Mouse (Mus musculus): ENCODE measurements around the gene Dync2li1. TPM values are rescaled to one million over a fixed set of nuclear protein-coding genes. Genes with fewer than 3 reads are reported as not detected.

Dync2li1 gene
- polyA plus RNA-seq, 1 experiment from 2014 or later = 173 TPM

GRCm38 (mm10) chr17:84642324-84642723, 16.0 kb downstream of the Dync2li1 start:
- CTCF ChIA-PET = interaction anchor here (0.8 to 2.2 kb wide), 8 partner anchors 9 to 131 kb away, joined by 3 to 11 read pairs (median 6); partner anchors contain the start of gene Plekhh2
- no peaks in the 10 kb centered on the region for H3K27me3 ChIP-seq
- POLR2A ChIA-PET = interaction anchor here (0.6 kb wide), 1 partner anchor 149 kb away, joined by 5 read pairs; no protein-coding TSS in a partner anchor
- ATAC-seq (no peak), DNase-seq (ENCODE audit: low read depth, low spot score) (no peak)
- no peak for TF ChIP-seq CTCF (IDR thresholded peaks at IDR 0.05)
- in situ Hi-C loops (cut with MboI; ENCODE audit: low pct_unique_long_range_greater_than_20kb) = no loop called here

- no peaks in the 10 kb centered on the region for H3K27me3 ChIP-seq
- in situ Hi-C loops (cut with MboI; ENCODE audit: low pct_unique_long_range_greater_than_20kb) = no loop called here
- CTCF ChIA-PET = no interaction called here
- TF ChIP-seq CTCF (IDR thresholded peaks at IDR 0.05) = no peak
- POLR2A ChIA-PET = no interaction called here
- DNase-seq (ENCODE audit: low read depth, low spot score) (no peak), ATAC-seq (no peak)
Observed at GRCm38 (mm10) chr17:84644292-84645050, 18.2 kb downstream of the Dync2li1 start.

DNA sequence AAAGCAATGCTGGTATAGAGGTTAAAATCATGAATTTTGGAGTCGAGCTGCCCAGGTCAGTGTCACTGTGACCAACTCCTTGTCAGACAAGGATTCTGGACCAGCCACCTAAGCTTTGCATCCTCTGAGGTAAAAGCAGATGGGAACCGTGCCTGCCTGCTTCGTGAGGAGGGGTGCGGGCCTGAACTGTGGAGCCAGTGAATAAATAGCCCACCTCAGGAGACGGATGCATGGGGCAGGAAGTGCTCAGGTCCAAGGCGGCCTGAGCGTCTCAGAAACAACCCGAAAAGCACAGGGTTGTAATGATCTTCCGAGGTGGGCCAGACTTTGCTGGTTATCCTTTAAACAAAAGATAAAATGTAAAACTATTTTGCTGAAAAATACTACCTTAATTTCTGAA, 18.8 kb downstream of the Dync2li1 start:
- CTCF ChIA-PET = no interaction called here
- DNase-seq (ENCODE audit: low read depth, low spot score) = no peak
- POLR2A ChIA-PET = interaction anchor here (0.8 kb wide), 1 partner anchor 16 kb away, joined by 3 read pairs; no protein-coding TSS in a partner anchor
- no peaks in the 10 kb centered on the region for H3K27me3 ChIP-seq
- in situ Hi-C loops (cut with MboI; ENCODE audit: low pct_unique_long_range_greater_than_20kb) = no loop called here
- no peak for ATAC-seq
- TF ChIP-seq CTCF (IDR thresholded peaks at IDR 0.05) = no peak

GRCm38 (mm10) chr17:84645894-84646293, 19.6 kb downstream of the Dync2li1 start:
- no peaks in the 10 kb centered on the region for H3K27me3 ChIP-seq
- ChIA-PET POLR2A (interaction anchor here (0.8 kb wide), 1 partner anchor 15 kb away, joined by 3 read pairs; no protein-coding TSS in a partner anchor), CTCF (no interaction called here)
- no peak for TF ChIP-seq CTCF (IDR thresholded peaks at IDR 0.05)
- in situ Hi-C loops (cut with MboI; ENCODE audit: low pct_unique_long_range_greater_than_20kb) = no loop called here
- DNase-seq (ENCODE audit: low read depth, low spot score) = no peak
- no peak for ATAC-seq

GRCm38 (mm10) chr17:84646477-84646876, 20.2 kb downstream of the Dync2li1 start:
- ATAC-seq (no peak), DNase-seq (ENCODE audit: low read depth, low spot score) (no peak)
- ChIA-PET CTCF (interaction anchor here (1.0 to 1.2 kb wide), 3 partner anchors 8 to 50 kb away, joined by 3 read pairs; no protein-coding TSS in a partner anchor), POLR2A (no interaction called here)
- in situ Hi-C loops (cut with MboI; ENCODE audit: low pct_unique_long_range_greater_than_20kb) = no loop called here
- H3K27me3 ChIP-seq = no peaks in the 10 kb centered on the region
- TF ChIP-seq CTCF (IDR thresholded peaks at IDR 0.05) = no peak

- DNase-seq (ENCODE audit: low read depth, low spot score) = no peak
- in situ Hi-C loops (cut with MboI; ENCODE audit: low pct_unique_long_range_greater_than_20kb) = no loop called here
- ATAC-seq = no peak
- H3K27me3 ChIP-seq = no peaks in the 10 kb centered on the region
- ChIA-PET CTCF (interaction anchor here (1.0 to 1.2 kb wide), 3 partner anchors 10 to 48 kb away, joined by 3 read pairs; no protein-coding TSS in a partner anchor), POLR2A (no interaction called here)
- TF ChIP-seq CTCF (IDR thresholded peaks at IDR 0.05) = no peak
Observed at GRCm38 (mm10) chr17:84647630-84648029, 21.3 kb downstream of the Dync2li1 start.

DNA sequence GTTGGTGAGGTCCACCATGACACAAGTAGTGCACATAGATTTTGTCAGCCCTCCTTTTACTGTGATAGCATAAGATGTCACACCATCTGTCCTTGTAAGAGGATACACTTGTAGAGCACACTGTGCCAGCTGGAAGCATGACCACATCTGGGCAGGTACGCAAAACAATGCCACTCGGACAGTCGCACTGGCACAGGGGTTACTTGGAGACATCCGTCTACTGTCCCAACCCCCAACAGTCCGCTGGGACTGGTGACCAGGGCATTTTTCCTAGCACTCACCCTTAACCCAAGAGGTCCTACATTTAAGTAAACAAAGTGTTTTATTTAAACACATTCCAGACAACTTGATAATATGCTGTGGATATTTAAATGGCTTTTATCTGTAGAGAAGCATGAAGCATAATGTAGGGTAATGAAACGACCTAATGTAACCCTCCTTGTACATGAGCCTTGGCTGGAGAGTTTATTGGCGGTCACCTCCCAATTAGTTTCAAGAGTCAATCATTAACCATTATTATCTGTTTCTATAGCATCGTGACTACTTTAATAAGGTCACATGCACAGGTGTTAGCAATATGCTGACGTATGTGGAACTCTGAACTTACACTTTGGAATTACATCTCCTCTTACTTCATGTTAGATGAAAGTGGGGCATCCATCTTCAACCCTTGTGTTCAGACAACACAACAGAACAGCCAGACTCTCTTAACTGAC, 24.2 kb downstream of the Dync2li1 start:
- CTCF ChIA-PET = interaction anchor here (1.6 kb wide), 1 partner anchor 8 kb away, joined by 8 read pairs; no protein-coding TSS in a partner anchor
- ATAC-seq = no peak
- TF ChIP-seq CTCF (IDR thresholded peaks at IDR 0.05) = no peak
- in situ Hi-C loops (cut with MboI; ENCODE audit: low pct_unique_long_range_greater_than_20kb) = no loop called here
- DNase-seq (ENCODE audit: low read depth, low spot score) = no peak
- H3K27me3 ChIP-seq = no peaks in the 10 kb centered on the region
- POLR2A ChIA-PET = no interaction called here

GRCm38 (mm10) chr17:84653544-84653943, 27.2 kb downstream of the Dync2li1 start:
- H3K27me3 ChIP-seq = no peaks in the 10 kb centered on the region
- in situ Hi-C loops (cut with MboI; ENCODE audit: low pct_unique_long_range_greater_than_20kb) = no loop called here
- CTCF ChIA-PET = interaction anchor here (2.1 kb wide), 1 partner anchor 11 kb away, joined by 11 read pairs; no protein-coding TSS in a partner anchor
- TF ChIP-seq CTCF (IDR thresholded peaks at IDR 0.05) = no peak
- POLR2A ChIA-PET = no interaction called here
- ATAC-seq = no peak
- DNase-seq (ENCODE audit: low read depth, low spot score) = no peak

DNA sequence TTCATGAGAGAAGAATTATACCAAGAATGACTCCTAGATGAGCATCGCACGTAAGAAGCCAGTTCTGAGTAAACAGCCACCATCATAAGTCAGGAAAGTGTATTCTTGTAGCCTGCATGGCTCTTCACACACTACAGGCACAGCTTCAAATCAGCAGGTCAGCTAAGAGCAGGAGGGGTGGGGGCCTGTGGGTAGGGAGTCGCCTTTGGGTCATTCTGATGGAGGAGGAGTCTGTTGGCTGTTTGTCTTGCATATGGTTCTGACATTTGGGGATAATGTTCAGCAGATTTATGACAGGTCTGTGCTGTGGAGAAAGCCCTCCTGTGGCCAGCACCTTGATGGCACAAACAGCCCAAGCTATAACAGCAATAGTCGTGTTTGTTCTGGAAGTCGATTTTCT, 29.9 kb downstream of the Dync2li1 start:
- TF ChIP-seq CTCF (IDR thresholded peaks at IDR 0.05) = no peak
- H3K27me3 ChIP-seq = no peaks in the 10 kb centered on the region
- POLR2A ChIA-PET = no interaction called here
- DNase-seq (ENCODE audit: low read depth, low spot score) (no peak), ATAC-seq (no peak)
- CTCF ChIA-PET = no interaction called here
- in situ Hi-C loops (cut with MboI; ENCODE audit: low pct_unique_long_range_greater_than_20kb) = no loop called here

DNA sequence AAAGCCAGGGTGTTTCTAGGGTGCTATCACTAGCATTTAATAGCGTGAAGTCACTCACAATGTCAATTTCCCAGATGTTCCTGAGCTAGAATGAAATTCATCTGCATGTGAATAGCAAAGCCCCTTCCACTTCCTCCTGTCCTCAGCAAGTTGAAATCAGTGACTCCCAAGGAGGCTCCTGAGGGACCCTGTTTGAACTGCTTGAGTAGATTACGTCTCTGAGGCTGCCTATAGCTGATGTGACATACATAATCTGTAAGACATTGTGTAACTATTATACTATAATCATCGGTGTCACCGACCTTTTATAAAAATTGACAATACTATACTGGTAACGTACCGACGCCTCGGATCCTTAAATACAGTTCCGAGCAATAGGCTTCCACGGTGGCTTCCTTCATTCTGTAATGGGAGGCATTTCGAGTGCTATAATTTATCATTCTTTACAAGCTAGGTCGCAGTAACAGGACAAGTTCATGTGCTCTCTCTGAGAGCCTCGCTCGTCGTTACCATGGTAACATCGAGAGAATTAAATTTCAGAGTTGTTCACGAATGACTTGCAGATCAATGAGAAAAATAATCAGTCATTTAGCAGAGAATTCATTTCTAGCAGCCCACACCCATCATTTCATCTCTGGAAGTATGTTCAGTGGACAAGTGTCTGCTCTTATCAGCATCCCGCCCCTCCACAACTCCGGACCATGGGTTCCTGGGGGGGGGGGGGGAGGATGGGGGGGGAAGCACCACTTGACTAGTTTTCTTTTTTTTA, 30.5 kb downstream of the Dync2li1 start:
- DNase-seq (ENCODE audit: low read depth, low spot score) (no peak), ATAC-seq (no peak)
- no peak for TF ChIP-seq CTCF (IDR thresholded peaks at IDR 0.05)
- ChIA-PET CTCF (interaction anchor here (1.1 to 1.9 kb wide), 2 partner anchors 15 to 24 kb away, joined by 3 to 6 read pairs; no protein-coding TSS in a partner anchor), POLR2A (no interaction called here)
- no peaks in the 10 kb centered on the region for H3K27me3 ChIP-seq
- in situ Hi-C loops (cut with MboI; ENCODE audit: low pct_unique_long_range_greater_than_20kb) = no loop called here
